Comparison of ENCODE assay signal across 26 mouse cellular contexts in the genomic region with DNA sequence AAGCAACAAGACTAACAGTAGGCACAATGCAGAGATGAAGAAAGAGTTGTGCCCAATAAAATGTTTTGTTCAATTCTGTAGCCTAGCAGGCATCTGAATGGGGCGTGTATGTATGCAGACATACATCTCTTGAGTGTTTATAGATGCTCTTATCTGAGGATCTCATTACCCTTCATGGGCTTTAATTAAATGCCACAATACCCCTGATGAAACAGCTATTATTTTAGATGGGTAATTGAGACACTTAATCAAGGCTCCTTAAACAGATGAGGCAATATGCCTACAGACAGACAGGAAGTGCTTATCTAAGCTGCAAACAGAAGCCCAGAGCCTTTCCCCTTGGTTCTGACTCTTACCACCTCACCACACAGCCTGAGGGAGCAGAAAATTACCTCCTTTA.
DNase-seq lines count a peak whose midpoint lies in the region; ATAC-seq lines count a peak whose summit lies in the region.
"Had no signal": no experiment of that assay in that cellular context is flagged by ENCODE, and none has a peak within 500 bp of the region (broad histone marks: within the 10 kb centered on the region; RNA-seq: fewer than 3 reads in every experiment).

No protein-coding gene starts in this region.

- DNase-seq in lung, postnatal 25 days (ENCODE audit: low spot score) = no peak
- peak; percentile 21 for DNase-seq in 416B (ENCODE audit: low read depth)
- DNase-seq in fat pad, adult 2 months (ENCODE audit: extremely low read depth, low read depth, low spot score) = peak; percentile 54
- no peak for DNase-seq in adipocyte (ENCODE audit: low spot score)
- DNase-seq in heart, adult 18-20 months = no peak
- DNase-seq: adrenal gland, adult 8-10 months; adrenal gland, postnatal 36 days; cerebellum, adult 11 months; cerebellum, adult 8-10 months; cerebellum, postnatal 14 days; embryo, embryonic 11 days; forebrain, postnatal 0 days; gastrocnemius, postnatal 14 days; heart, adult 11 months; heart, postnatal 10 days; heart, postnatal 4 days had no signal

- H3K27ac ChIP-seq in hindbrain, embryonic 13.5 days = no peak overlapping the region
- no peak overlapping the region for H3K27ac ChIP-seq in hindbrain, embryonic 16.5 days (ENCODE audit: low read depth, low read length)
- H3K27ac ChIP-seq in lung, embryonic 16.5 days (ENCODE audit: low read length) = peak overlapping the region; percentile 28
- H3K27ac ChIP-seq: embryonic facial prominence, embryonic 15.5 days; forebrain, embryonic 12.5 days; heart, embryonic 10.5 days; hindbrain, embryonic 15.5 days had no signal

- peaks cover 7% of the 10 kb centered on the region; the same call in 1 of the 2 replicates for H3K4me1 ChIP-seq in hindbrain, embryonic 13.5 days (replicated peaks)
- H3K4me1 ChIP-seq in hindbrain, embryonic 16.5 days (ENCODE audit: control insufficient read depth, insufficient read depth, low read depth, low read length) = no peaks in the 10 kb centered on the region
- H3K4me1 ChIP-seq in lung, embryonic 16.5 days (replicated peaks; ENCODE audit: control insufficient read depth, insufficient read depth, low read length) = peaks cover 9% of the 10 kb centered on the region
- H3K4me1 ChIP-seq: embryonic facial prominence, embryonic 15.5 days; forebrain, embryonic 12.5 days; heart, embryonic 10.5 days had no signal

- H3K27me3 ChIP-seq in hindbrain, embryonic 13.5 days = no peaks in the 10 kb centered on the region
- no peaks in the 10 kb centered on the region for H3K27me3 ChIP-seq in hindbrain, embryonic 16.5 days (replicated peaks; ENCODE audit: control insufficient read depth, insufficient read depth, low read length)
- H3K27me3 ChIP-seq in lung, embryonic 16.5 days (ENCODE audit: control insufficient read depth, insufficient read depth, low read depth, low read length) = no peaks in the 10 kb centered on the region
- H3K27me3 ChIP-seq: CH12.LX; embryonic facial prominence, embryonic 15.5 days; forebrain, embryonic 12.5 days; hindbrain, embryonic 15.5 days had no signal

- no peaks in the 10 kb centered on the region for H3K9me3 ChIP-seq in hindbrain, embryonic 13.5 days
- no peaks in the 10 kb centered on the region for H3K9me3 ChIP-seq in hindbrain, embryonic 16.5 days (ENCODE audit: control insufficient read depth, low read length)
- H3K9me3 ChIP-seq in lung, embryonic 16.5 days (ENCODE audit: control insufficient read depth, low read length) = no peaks in the 10 kb centered on the region
- H3K9me3 ChIP-seq: embryonic facial prominence, embryonic 15.5 days; forebrain, embryonic 12.5 days; heart, embryonic 10.5 days; hindbrain, embryonic 15.5 days had no signal

- no peak overlapping the region for H3K4me3 ChIP-seq in hindbrain, embryonic 13.5 days
- H3K4me3 ChIP-seq in hindbrain, embryonic 16.5 days (ENCODE audit: low read length) = no peak overlapping the region
- no peak overlapping the region for H3K4me3 ChIP-seq in lung, embryonic 16.5 days (ENCODE audit: low read length)
- H3K4me3 ChIP-seq: embryonic facial prominence, embryonic 15.5 days; erythroblast, embryonic 14.5 days; forebrain, embryonic 12.5 days; heart, embryonic 10.5 days; hindbrain, embryonic 15.5 days had no signal

- ATAC-seq in hindbrain, embryonic 13.5 days (ENCODE audit: low FRiP score) = 0 out of 2 replicates have a peak, but pooled peaks have one; percentile 54
- ATAC-seq in hindbrain, embryonic 16.5 days = no peak
- no peak for ATAC-seq in lung, embryonic 16.5 days (ENCODE audit: low read depth)
- ATAC-seq: forebrain, postnatal 0 days; inflammation-experienced regulatory T-cells, adult 6 months had no signal

- H3K36me3 ChIP-seq in hindbrain, embryonic 13.5 days = no peaks in the 10 kb centered on the region
- no peaks in the 10 kb centered on the region for H3K36me3 ChIP-seq in hindbrain, embryonic 16.5 days (ENCODE audit: control insufficient read depth, insufficient read depth, low read length)
- no peaks in the 10 kb centered on the region for H3K36me3 ChIP-seq in lung, embryonic 16.5 days (ENCODE audit: control insufficient read depth, insufficient read depth, low read length)
- H3K36me3 ChIP-seq: embryonic facial prominence, embryonic 15.5 days; forebrain, embryonic 12.5 days; heart, embryonic 10.5 days; hindbrain, embryonic 15.5 days had no signal

- no peak overlapping the region for H3K4me2 ChIP-seq in hindbrain, embryonic 13.5 days
- H3K4me2 ChIP-seq in hindbrain, embryonic 16.5 days (ENCODE audit: low read length) = no peak overlapping the region
- H3K4me2 ChIP-seq in lung, embryonic 16.5 days (ENCODE audit: low read depth, low read length) = no peak overlapping the region
- H3K4me2 ChIP-seq: embryonic facial prominence, embryonic 15.5 days; forebrain, embryonic 12.5 days; hindbrain, embryonic 15.5 days had no signal

- WGBS in hindbrain, embryonic 13.5 days = 58% methylated on average over 1 of the region's 1 CpGs
- WGBS in hindbrain, embryonic 16.5 days = 58% methylated on average over 1 of the region's 1 CpGs
- 50% methylated on average over 1 of the region's 1 CpGs for WGBS in lung, embryonic 16.5 days

- no peak overlapping the region for H3K9ac ChIP-seq in hindbrain, embryonic 13.5 days
- no peak overlapping the region for H3K9ac ChIP-seq in hindbrain, embryonic 16.5 days (ENCODE audit: low read depth, low read length)
- no peak overlapping the region for H3K9ac ChIP-seq in lung, embryonic 16.5 days (ENCODE audit: low read length)
- H3K9ac ChIP-seq: embryonic facial prominence, embryonic 15.5 days; forebrain, embryonic 12.5 days; forebrain, postnatal 0 days; hindbrain, embryonic 15.5 days had no signal

Comparison
In these comparisons a context has a peak if more than half of its experiments do, and no peak if none do; other contexts are left out.
1. DNase-seq: peak in 416B (single experiment) and fat pad, adult 2 months (single experiment); none in lung, postnatal 25 days (single experiment), adipocyte (single experiment) and heart, adult 18-20 months (0 of 2).